Mouse (Mus musculus): ENCODE results near the gene Col13a1.

Gene Col13a1

GRCm38 (mm10) chr10:61911770-61912169 is 67.1 kb downstream of the Col13a1 start:
- in situ Hi-C loops (cut with MboI, MseI) = no loop called here

GRCm38 (mm10) chr10:61909004-61909403 is 69.9 kb downstream of the Col13a1 start:
- in situ Hi-C loops (cut with MboI, MseI) = no loop called here

GRCm38 (mm10) chr10:61906226-61906625 is 72.7 kb downstream of the Col13a1 start:
- in situ Hi-C loops (cut with MboI, MseI) = no loop called here

- in situ Hi-C loops (cut with MboI, MseI) = no loop called here
Observed at GRCm38 (mm10) chr10:61905308-61905707, 73.6 kb downstream of the Col13a1 start.

- in situ Hi-C loops (cut with MboI, MseI) = no loop called here
Observed at GRCm38 (mm10) chr10:61898116-61898515, 80.8 kb downstream of the Col13a1 start.

GRCm38 (mm10) chr10:61894564-61894963 is 84.3 kb downstream of the Col13a1 start:
- in situ Hi-C loops (cut with MboI, MseI) = no loop called here

GRCm38 (mm10) chr10:61891138-61891537 is 87.8 kb downstream of the Col13a1 start:
- in situ Hi-C loops (cut with MboI, MseI) = no loop called here

GRCm38 (mm10) chr10:61890294-61890693 is 88.6 kb downstream of the Col13a1 start:
- in situ Hi-C loops (cut with MboI, MseI) = no loop called here

GRCm38 (mm10) chr10:61879427-61879826 is 99.5 kb downstream of the Col13a1 start:
- in situ Hi-C loops (cut with MboI, MseI) = no loop called here

- in situ Hi-C loops (cut with MboI, MseI) = no loop called here
Observed at GRCm38 (mm10) chr10:61877787-61878186, 101.1 kb downstream of the Col13a1 start.

GRCm38 (mm10) chr10:61869796-61870195 is 109.1 kb downstream of the Col13a1 start:
- in situ Hi-C loops (cut with MboI, MseI) = no loop called here

- in situ Hi-C loops (cut with MboI, MseI) = no loop called here
Observed at GRCm38 (mm10) chr10:61866045-61866580, 112.8 kb downstream of the Col13a1 start.

- in situ Hi-C loops (cut with MboI, MseI) = no loop called here
Observed at GRCm38 (mm10) chr10:61859451-61859850, 119.5 kb downstream of the Col13a1 start.

- in situ Hi-C loops (cut with MboI, MseI) = no loop called here
Observed at GRCm38 (mm10) chr10:61855139-61855675, 123.7 kb downstream of the Col13a1 start.

- in situ Hi-C loops (cut with MboI, MseI) = loop anchor here in 1 of 2 experiments (5.0 kb wide), 1 partner anchor 49 kb away; no protein-coding TSS in a partner anchor
Observed at GRCm38 (mm10) chr10:61852824-61853223, 126.1 kb downstream of the Col13a1 start.

- in situ Hi-C loops (cut with MboI, MseI) = no loop called here
Observed at GRCm38 (mm10) chr10:61848553-61848952, 130.4 kb downstream of the Col13a1 start.

- in situ Hi-C loops (cut with MboI, MseI) = no loop called here
Observed at GRCm38 (mm10) chr10:61845476-61845875, 133.4 kb downstream of the Col13a1 start.

GRCm38 (mm10) chr10:61844475-61844874 is 134.4 kb downstream of the Col13a1 start:
- in situ Hi-C loops (cut with MboI, MseI) = no loop called here

- in situ Hi-C loops (cut with MboI, MseI) = no loop called here
Observed at GRCm38 (mm10) chr10:61842261-61842660, 136.6 kb downstream of the Col13a1 start.

- in situ Hi-C loops (cut with MboI, MseI) = no loop called here
Observed at GRCm38 (mm10) chr10:61839326-61839725, 139.6 kb downstream of the Col13a1 start.

- in situ Hi-C loops (cut with MboI, MseI) = no loop called here
Observed at GRCm38 (mm10) chr10:61838769-61839168, 140.1 kb downstream of the Col13a1 start.

GRCm38 (mm10) chr10:61837286-61837685 is 141.6 kb downstream of the Col13a1 start:
- in situ Hi-C loops (cut with MboI, MseI) = no loop called here

- in situ Hi-C loops (cut with MboI, MseI) = no loop called here
Observed at GRCm38 (mm10) chr10:61834288-61834687, 144.6 kb downstream of the Col13a1 start.

GRCm38 (mm10) chr10:61832713-61833112 is 146.2 kb downstream of the Col13a1 start:
- in situ Hi-C loops (cut with MboI, MseI) = no loop called here
